Mouse (Mus musculus) brain, embryonic 14.5 days (tissue): ENCODE measurements around the gene Dmkn.

ENCODE experiments used
- CTCF ChIP-seq: fragments of 200-500 bp; IDR thresholded peaks from 2 replicates; pipeline ENCODE4 v1.5.1; 2012; ENCODE audit warnings: inconsistent platforms, mild to moderate bottlenecking, moderate library complexity, borderline replicate concordance; ENCODE audit not compliant: insufficient read depth, insufficient read length; ENCODE audit errors: extremely low read depth
- POLR2A ChIP-seq: fragments of 200-500 bp; IDR thresholded peaks from 2 replicates; pipeline ENCODE4 v1.6.1; 2012; ENCODE audit warnings: mild to moderate bottlenecking, inconsistent platforms, borderline replicate concordance; ENCODE audit not compliant: poor library complexity, insufficient read depth, insufficient read length, severe bottlenecking; ENCODE audit errors: extremely low read depth

DNA sequence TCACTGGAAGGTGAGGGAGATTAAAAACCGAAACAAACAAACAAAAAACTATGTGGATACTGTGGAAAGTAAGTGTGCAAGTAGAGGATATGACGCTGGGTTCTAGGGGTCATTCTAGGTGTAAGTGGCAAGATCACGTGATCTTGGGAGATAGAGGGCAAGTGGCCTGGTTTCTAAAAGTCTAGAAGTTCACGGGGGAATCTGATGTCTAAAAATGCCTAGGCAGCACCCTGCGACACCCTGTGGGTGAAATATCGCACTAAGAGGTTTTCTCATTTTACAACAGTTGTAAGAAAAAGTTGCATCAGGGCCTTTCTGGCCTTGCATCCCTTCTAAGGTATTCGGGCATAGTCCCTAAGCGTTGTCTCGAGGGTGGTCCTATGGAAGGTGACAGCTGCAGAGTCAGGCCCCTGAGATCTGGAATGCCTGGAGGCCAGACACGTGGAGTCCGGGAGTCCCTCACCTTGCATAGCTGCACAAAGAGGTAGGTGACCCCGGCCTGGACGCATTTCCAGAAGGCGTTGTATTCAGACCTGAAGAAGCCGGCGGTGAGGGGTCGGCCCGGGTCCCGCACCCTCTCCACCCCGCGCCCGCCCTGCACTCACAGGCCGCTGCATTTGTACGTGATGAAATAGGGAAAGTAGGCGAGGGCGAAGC lies 34.7 kb upstream of the Dmkn start:
- no peak for TF ChIP-seq CTCF
- TF ChIP-seq POLR2A: no peak
